Mouse (Mus musculus) neutrophil, adult 5-6 weeks (primary cell): Measurements from ENCODE around the gene Spata31d1d. TPM values are rescaled to one million over a fixed set of nuclear protein-coding genes. Genes with fewer than 3 reads are reported as not detected.
A peak's percentile ranks its signal among the peaks of the same experiment; 100 is the strongest.

Source experiments
- ATAC-seq: fragments of 151-379, 151-347 bp; 2 replicates; pipeline ENCODE4 v1.8.0; 2017; ENCODE audit warnings: mild to moderate bottlenecking, moderate TSS enrichment; ENCODE audit not compliant: insufficient number of reproducible peaks, poor library complexity, low FRiP score, severe bottlenecking; ENCODE audit errors: extremely low read depth
- total RNA-seq: library from RNA; stranded (forward); fragments of 200-1000 nt; gene quantifications from 2 replicates; pipeline ENCODE4 v1.2.3, GENCODE M21; 2017

Gene Spata31d1d
- total RNA-seq, 1 experiment from 2014 or later: not detected

GRCm38 (mm10) chr13:59689313-59689712, 42.2 kb downstream of the Spata31d1d start:
- ATAC-seq: no peak

DNA sequence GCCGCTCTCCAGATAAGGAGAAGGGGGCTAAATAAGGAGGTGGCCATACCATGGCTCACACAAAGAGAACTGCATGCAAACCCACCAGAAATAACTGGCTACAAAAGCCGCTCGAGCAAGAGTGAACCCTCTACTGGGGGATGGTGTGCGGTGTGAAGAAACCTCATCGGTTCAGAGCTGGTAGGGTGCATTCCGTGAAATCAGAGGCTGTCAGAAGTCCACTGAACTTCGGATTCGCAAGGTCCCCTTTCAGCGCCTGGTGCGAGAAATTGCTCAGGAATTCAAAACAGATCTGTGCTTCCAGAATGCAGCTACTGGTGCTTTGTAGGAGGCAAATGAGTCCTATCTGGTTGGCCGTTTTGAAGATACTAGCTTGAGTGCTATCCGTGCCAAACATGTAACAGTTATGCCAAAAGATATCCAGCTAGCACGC, 43.2 kb downstream of the Spata31d1d start:
- ATAC-seq: no peak

- no peak for ATAC-seq
Observed at GRCm38 (mm10) chr13:59685236-59685635, 46.3 kb downstream of the Spata31d1d start.

- ATAC-seq: no peak
Observed at GRCm38 (mm10) chr13:59682629-59683028, 48.9 kb downstream of the Spata31d1d start.

GRCm38 (mm10) chr13:59679908-59680307, 51.6 kb downstream of the Spata31d1d start:
- ATAC-seq: no peak

DNA sequence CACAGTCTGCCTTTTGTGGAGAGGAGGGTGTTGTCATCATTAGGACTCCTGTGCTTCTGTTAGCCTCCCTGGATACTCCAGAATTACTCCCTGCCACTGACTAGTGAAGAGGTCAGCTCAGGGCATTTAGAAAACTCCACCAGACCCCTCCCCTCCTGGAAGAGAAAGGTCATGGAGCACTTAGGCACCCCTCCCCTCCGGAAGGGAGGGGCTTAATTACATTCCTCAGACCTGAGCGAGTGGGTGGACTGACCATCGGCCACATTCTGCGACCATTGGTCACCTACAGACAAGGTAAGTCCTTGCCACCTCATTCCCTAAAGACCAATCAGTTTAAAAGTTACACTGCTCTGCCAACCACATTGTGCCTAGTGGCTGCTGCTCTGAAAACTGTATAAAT, 52.2 kb downstream of the Spata31d1d start:
- ATAC-seq: no peak

- ATAC-seq: peak; percentile 61; the same call in 1 of the 2 replicates
Observed at GRCm38 (mm10) chr13:59676316-59677229, 55.0 kb downstream of the Spata31d1d start.

Other genes with a start within 250 kb of the Spata31d1d start
- 62.6 and 71.3 TPM in 2 replicates for gene Agtpbp1, start 146.5 kb downstream of the Spata31d1d start, total RNA-seq
- 53.8 and 69.7 TPM in 2 replicates for gene Naa35, start 146.5 kb downstream of the Spata31d1d start, total RNA-seq
- 20.0 and 22.6 TPM in 2 replicates for gene Golm1, start 55.9 kb downstream of the Spata31d1d start, total RNA-seq
- 0.23 TPM in 1 of 2 replicates, not detected in the other for gene 4921517D22Rik, start 37.6 kb downstream of the Spata31d1d start, total RNA-seq
- not detected in 2 replicates for gene Spata31d1a, start 21.4 kb downstream of the Spata31d1d start, total RNA-seq
- gene Spata31d1b, start 19.5 kb downstream of the Spata31d1d start, total RNA-seq: not detected in 2 replicates
- 0.35 and 0.49 TPM in 2 replicates for gene 1700014D04Rik, start 15.0 kb upstream of the Spata31d1d start, total RNA-seq
- 87.5 and 92.7 TPM in 2 replicates for gene Isca1, start 38.1 kb upstream of the Spata31d1d start, total RNA-seq
- 71.6 and 96.7 TPM in 2 replicates for gene Gm49354, start 50.5 kb upstream of the Spata31d1d start, total RNA-seq
- gene Tut7, start 91.4 kb upstream of the Spata31d1d start, total RNA-seq: 389 and 433 TPM in 2 replicates